Mouse (Mus musculus): Measurements from ENCODE around the gene Trpm2.
A peak's percentile ranks its signal among the peaks of the same experiment; 100 is the strongest.
"Not testable (repeated sequence)": the region's sequence is repeated elsewhere in the genome, so short reads cannot be mapped to it uniquely, and the experiment has no call there.

Trpm2 gene

DNA sequence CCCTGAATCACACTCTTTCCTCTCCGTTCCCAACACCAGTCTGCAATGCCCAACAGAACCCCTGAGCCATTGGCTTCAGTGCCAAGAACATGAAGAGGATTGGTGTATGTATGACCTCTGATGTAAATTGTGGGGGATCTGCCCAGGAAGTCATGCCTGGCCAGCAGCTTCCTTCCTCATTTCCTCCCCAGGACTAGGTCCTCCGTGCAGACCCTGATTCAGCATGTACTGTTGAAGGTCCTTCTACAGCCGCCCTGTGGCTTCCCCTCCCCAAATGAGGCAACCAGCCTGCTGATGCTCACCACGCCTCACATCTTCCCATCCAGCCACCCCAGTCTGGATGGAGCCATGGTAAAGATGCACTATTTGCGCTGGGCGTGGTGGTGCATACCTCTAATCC, at the start of gene Trpm2:
Gene Trpm2 (minus strand): TSS at position 83 of the 400 bp plus-strand sequence.
- DNase-seq (ENCODE audit: low read depth, low spot score), result no peak

DNA sequence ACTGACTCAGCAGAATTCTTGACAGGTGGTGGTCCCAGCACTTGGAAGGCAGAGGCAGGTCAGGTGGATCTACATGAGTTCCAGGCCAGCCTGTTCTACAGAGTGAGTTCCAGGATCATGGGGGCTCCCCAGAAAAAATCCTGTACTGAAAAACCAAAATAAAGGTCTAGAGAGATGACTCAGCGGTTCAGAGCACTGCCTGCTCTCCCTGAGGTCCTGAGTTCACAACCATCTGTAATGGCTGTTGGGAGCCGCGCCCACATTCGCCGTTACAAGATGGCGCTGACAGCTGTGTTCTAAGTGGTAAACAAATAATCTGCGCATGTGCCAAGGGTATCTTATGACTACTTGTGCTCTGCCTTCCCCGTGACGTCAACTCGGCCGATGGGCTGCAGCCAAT, 49.6 kb upstream of the Trpm2 start:
- DNase-seq (ENCODE audit: low read depth, low spot score), result not testable (repeated sequence)

DNA sequence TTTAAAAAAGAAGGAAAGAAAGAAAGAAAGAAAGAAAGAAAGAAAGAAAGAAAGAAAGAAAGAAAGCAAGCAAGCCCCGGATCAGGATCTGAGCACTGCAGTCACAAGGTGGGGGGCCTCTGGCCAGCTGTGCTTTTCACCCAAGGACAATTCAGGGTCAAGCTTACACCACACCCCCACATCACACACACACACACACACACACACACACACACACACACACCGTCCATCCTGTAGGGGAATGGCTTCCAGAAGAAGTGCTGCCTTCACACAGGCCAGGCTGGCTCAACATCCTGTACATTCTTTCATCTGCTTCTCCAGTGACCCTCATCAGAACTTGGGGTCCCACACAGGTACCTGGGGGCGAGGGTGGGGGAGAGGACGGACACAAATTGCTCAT, 48.9 kb upstream of the Trpm2 start:
- DNase-seq (ENCODE audit: low read depth, low spot score), result no peak

DNA sequence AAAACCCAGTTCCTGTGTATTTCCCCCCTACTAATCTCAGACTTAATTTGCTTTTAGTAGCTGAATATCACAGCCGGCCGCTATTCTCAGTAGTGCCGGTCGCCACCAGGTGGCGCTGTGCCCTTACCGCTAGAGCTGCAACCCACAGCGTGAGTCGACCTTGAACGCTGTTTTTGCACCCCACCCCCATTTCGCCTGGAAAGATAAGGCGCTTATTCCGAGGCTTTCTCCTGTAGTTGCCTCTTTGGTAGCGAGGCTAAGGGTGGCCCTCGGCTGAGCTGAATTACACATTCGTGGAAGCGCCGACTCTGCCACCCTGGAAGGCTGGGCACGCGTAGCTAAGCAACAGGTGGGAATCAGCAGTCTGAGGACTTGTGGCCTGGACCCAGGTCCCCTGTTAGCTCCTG, 48.4 kb upstream of the Trpm2 start:
- no peak for DNase-seq (ENCODE audit: low read depth, low spot score)

GRCm38 (mm10) chr10:78016366-78016765, 46.0 kb upstream of the Trpm2 start:
- DNase-seq (ENCODE audit: low read depth, low spot score), result no peak

GRCm38 (mm10) chr10:78015489-78015888, 45.1 kb upstream of the Trpm2 start:
- no peak for DNase-seq (ENCODE audit: low read depth, low spot score)

DNA sequence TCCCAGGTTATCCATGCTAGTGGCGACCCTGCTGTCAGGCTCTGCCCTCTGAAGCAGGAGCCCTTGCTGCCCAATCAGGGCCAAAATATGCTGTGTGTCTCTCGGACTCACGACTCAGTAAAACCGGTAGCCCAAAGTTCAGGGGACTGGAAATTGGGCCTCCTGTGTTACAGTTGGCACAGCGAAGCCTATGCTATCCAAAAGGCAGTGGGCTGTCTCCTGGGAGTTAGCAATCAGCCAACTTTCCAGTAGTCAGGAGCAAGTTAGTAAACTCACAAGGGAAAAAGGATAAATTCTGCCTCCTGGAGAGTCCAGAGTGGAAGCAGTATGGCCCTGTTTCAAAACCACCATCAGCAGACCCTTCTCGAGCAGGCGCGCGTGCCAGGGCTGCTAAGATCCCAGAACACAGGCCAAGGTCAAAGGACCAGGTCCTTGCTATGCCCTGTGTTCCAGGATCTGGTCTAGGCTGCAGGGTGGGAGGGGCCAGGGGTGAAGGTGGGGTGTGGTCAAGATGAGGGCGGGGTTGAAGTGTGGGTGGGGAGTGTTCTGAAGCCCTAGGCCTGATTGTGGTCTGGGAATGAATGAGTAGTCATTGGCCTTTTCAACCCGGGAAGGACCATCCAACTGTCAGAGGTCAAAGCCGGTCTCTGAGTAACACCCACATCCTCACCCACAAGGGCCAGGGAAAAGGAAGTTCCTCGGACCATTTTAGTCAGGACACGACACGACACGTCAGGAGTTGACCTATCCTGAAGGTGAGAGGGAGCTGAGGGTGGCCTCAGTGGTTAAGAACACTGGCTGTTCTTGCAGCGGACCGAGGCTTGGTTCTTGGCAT, 42.5 kb upstream of the Trpm2 start:
- DNase-seq (ENCODE audit: low read depth, low spot score), result no peak

- DNase-seq (ENCODE audit: low read depth, low spot score), result not testable (repeated sequence)
These were observed 40.8 kb upstream of the Trpm2 start for GRCm38 (mm10) chr10:78011116-78011515.

- no peak for DNase-seq (ENCODE audit: low read depth, low spot score)
These were observed 40.0 kb upstream of the Trpm2 start for GRCm38 (mm10) chr10:78010335-78010734.

- peak; percentile 48 for DNase-seq (ENCODE audit: low read depth, low spot score)
These were observed 39.6 kb upstream of the Trpm2 start, which contains the start of gene Pfkl for GRCm38 (mm10) chr10:78009945-78010293. TSS of gene Pfkl (minus strand) at chr10:78010083.

- DNase-seq (ENCODE audit: low read depth, low spot score), result peak; percentile 85
These were observed 39.0 kb upstream of the Trpm2 start for GRCm38 (mm10) chr10:78009184-78009944.

DNA sequence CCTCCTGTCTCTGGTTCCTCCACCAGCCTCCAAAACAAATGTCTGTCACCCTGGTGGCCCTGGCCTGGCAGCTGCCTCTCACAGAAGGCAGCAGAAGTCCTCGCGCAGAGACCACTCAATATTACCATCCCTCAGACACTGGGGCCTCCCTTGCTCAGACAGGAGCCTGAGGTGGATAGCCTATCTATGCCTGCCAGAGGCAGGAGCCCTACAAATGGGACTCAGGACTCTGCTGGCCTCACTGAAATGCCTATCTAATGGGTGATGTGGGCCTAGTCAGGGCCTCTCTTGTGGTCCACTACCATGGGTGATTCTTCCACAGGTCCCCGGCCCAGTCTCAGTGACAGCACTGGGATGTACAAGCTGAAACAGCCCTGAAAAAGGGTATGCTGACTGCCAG, 37.8 kb upstream of the Trpm2 start:
- DNase-seq (ENCODE audit: low read depth, low spot score), result no peak

DNA sequence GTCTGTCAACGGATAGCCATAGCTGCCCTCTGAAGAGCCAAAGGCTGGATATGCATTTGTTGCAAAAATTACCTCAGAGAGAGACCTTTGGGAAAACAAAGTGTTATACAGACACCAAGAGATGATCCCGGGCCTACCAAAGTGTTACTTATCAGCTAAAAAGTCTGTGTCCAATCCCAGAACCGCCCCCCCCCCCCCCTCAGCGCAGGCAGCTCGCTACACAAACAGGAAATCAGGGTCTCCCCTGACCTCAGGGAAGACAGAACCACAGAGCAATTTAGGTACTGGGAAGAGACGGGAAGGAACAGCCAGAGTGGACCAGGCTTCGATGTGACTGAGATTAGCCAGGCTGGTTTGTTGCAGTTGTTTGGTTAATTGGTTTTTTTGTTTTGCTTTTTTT, 36.8 kb upstream of the Trpm2 start:
- no peak for DNase-seq (ENCODE audit: low read depth, low spot score)

DNA sequence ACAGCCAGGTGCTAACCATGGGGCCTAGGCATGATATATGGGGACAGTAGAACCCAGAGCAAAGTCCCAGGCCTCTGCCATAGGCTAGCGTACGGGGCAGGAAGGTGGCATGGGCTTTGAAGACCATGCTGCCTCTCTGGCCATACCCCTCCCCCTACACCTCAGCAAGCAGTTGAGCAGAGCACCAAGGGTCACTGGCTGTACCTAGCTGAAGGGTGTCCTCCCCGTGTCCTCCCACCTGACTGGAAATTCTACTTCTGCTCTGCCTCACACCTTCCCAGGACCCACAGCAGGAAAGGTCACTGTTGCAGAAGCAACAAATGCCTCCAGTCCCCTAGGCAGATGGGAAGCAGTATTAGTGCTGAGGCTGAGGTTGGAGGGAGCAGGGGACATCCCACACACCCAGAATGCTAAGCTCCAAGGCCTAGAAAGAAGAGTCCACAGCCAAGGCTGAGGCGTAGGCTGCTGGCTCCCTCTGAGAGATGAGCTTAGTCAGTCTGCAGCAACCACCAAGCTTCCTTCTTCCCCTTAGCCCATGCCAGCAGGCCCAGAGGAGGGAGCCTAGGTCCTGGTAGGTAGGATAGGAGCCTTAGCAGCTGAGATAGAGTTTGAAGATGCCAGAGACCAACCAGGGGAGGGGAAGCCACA, 35.6 kb upstream of the Trpm2 start:
- DNase-seq (ENCODE audit: low read depth, low spot score), result no peak

DNA sequence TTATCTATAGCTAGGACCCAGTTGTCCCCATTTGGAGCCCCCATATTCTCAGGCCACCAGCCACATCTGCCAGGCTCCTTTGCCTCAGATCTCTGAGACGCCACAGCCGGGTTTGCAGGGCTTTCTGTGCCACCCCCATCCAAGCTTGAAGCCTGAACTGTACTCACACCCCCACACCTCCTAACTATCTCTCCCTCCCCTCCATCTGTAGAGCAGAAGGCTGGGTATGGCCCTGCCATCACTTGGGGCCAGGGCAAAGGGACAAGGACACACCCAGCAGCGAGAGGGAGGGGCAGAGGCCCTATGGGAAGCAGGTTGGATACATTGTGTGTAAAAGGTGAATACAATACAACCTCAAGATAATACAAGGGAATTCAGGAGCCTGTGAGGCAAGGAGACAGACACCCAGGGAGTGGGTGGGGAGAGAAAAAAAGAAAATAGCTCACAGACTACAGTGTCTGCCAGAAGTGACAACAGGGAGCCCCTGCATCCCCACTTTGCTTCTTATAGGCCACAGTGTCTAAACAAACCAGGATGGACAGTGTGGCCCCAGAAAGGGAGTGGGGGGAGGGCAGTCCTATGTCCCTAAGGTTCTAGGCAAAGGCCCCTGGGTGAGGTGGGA, 34.2 kb upstream of the Trpm2 start:
- no peak for DNase-seq (ENCODE audit: low read depth, low spot score)

DNA sequence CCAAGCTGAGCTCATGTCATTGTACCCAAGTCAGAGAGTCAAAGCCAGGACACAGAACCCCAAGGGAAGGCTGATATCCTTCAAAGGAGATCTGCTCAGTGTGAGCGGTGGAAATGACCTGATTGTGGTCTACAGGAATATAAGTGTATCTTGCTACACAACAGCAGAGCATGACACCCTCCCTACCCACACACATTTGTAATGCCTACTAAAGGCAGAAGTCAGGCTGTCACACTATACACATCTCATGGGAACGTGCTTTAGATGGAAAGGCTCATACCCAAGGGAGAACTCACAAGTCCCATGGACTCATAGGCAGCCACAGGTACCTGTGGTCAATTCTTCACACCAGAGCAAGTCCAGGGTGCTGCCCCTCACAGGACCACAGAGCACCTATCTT, 32.0 kb upstream of the Trpm2 start:
- DNase-seq (ENCODE audit: low read depth, low spot score), result no peak

DNA sequence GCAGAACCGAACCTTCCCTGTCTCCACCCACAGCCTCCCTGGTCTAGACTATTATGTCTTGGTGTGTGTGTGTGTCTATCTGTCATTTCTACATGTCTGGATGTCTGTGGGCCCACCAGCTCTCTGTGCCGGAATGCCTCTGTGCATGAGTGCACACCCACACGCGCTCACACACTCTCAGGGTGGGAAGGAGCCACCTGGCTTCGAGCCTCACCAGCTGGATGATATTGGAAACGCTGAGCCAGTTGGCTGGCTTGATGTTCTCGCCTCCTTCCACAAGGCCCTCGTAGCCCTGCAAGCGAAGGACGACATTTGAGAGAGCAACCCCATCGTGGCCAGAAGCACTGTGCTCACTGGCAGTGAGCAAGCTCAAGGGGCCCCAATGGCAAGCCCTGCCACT, 31.4 kb upstream of the Trpm2 start:
- no peak for DNase-seq (ENCODE audit: low read depth, low spot score)

- no peak for DNase-seq (ENCODE audit: low read depth, low spot score)
These were observed 29.8 kb upstream of the Trpm2 start for GRCm38 (mm10) chr10:78000200-78000599.

DNA sequence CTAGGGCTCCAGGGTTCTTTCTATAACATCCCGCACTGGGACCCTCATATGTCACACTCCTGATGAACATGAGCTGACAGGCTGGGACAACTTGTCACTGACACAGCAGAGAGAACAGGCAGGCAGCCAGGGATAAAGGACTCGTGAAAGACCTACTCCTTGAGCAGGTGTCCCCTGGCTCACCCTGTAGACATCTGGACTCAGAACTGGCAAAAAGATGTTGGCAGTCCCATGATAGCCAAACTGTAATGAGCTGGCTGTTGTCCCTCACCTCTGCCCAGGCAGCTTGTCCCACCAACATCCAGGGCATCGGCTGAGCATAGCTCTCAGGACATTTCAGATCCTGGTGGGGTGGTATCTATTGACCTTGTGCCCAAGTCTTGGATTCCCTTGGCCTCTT, 25.3 kb upstream of the Trpm2 start:
- no peak for DNase-seq (ENCODE audit: low read depth, low spot score)

DNA sequence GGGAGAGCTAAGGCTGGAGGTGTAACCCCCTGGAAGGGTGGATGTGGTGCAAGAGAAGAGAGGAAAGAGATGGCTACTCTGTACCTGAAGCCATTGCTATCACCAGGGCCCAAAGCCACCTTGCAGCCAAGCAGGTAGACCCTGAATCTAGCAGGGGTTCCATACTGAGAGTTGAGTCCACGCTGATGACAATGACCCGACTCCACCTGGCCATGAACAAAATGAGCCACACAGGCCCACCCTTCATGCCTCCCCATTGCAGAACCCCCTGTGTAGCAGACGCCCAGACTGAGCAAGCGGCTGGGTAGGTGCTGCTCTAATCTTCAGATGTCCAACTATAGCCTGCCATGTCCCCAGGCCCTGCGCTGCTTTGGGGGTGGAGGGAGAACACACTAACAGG, 15.4 kb upstream of the Trpm2 start:
- no peak for DNase-seq (ENCODE audit: low read depth, low spot score)

DNA sequence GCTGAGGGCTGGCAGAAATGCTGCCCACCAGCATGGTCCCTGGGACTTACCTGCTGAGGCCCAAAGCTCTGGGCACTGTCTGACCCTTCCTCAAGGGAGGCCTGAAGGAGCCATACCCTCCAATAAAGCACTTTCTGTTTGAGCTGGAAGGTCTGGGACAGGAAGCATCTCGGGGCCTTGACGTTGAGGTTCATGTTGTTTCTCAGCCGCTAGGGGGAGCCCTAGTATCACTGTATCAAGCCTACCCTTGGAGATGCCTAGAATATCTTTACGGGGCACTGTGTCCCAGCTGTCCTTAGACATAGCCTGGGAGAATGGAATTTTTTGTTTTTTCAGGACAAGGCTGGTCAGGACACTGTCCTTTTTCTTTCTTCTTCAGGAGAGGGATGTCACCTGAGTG, 14.3 kb upstream of the Trpm2 start:
- DNase-seq (ENCODE audit: low read depth, low spot score), result peak; percentile 56

Measured in WW6 (cell line).